Mouse (Mus musculus): ENCODE measurements at regions not wholly inside any gene's neighbourhood (a gene's known extent, or its start where the extent isn't known, plus 50 kb on each side); places are given as distances from the start of the nearest gene placed in this dataset.

- no peak for TF ChIP-seq POLR2A (IDR thresholded peaks at IDR 0.05; ENCODE audit: control insufficient read depth, extremely low read depth, insufficient read depth, low read length, poor library complexity)
- no peak for TF ChIP-seq CTCF (IDR thresholded peaks at IDR 0.05; ENCODE audit: borderline replicate concordance, control insufficient read depth, extremely low read depth, insufficient read depth, low read length, poor library complexity)
Observed at GRCm38 (mm10) chr7:137593570-137593969, 156.2 kb downstream of the Glrx3 start.
